9 mouse cellular contexts compared by ENCODE assay signal in genomic region chr2:166620529-166621466, GRCm38 (mm10).
DNase-seq lines count a peak whose midpoint lies in the region; ATAC-seq and TF ChIP-seq lines count a peak whose summit lies in the region.
"Had no signal": no experiment of that assay in that cellular context is flagged by ENCODE, and none has a peak within 500 bp of the region (broad histone marks: within the 10 kb centered on the region; RNA-seq: fewer than 3 reads in every experiment).

No protein-coding gene starts in this region.

- H3K4me3 ChIP-seq in heart, embryonic 10.5 days: no peak overlapping the region
- H3K4me3 ChIP-seq in lung, postnatal 0 days (ENCODE audit: low read depth, low read length): no peak overlapping the region

- WGBS in heart, embryonic 10.5 days: 57% methylated on average over 20 of the region's 20 CpGs
- WGBS in lung, postnatal 0 days: 52% methylated on average over 20 of the region's 20 CpGs

- H3K9ac ChIP-seq in lung, postnatal 0 days (replicated peaks; ENCODE audit: low read depth): no peak overlapping the region

- intact Hi-C loops in heart, postnatal 36 days (cut with DNase I): no loop called here

- H3K9me3 ChIP-seq in heart, embryonic 10.5 days: no peaks in the 10 kb centered on the region
- H3K9me3 ChIP-seq in lung, postnatal 0 days (ENCODE audit: low read length): no peaks in the 10 kb centered on the region

- H3K4me1 ChIP-seq in heart, embryonic 10.5 days: peaks cover 60% of the 10 kb centered on the region
- H3K4me1 ChIP-seq in lung, postnatal 0 days (ENCODE audit: insufficient read depth, low read depth, low read length): peaks cover 14% of the 10 kb centered on the region; the same call in 1 of the 2 replicates

- no peak for DNase-seq in heart, embryonic 10.5 days (ENCODE audit: low spot score)
- no peak for DNase-seq in heart, postnatal 36 days
- DNase-seq in c-Kit-positive CD71-negative TER-119-negative erythroid progenitor cells, embryonic 14.5 days (ENCODE audit: low read depth): peak; percentile 57
- peak; percentile 48 for DNase-seq in lung, postnatal 0 days (ENCODE audit: low spot score)
- peak; percentile 79 for DNase-seq in splenic B cell, adult 2 months (ENCODE audit: low read depth, low spot score)
- no peak for DNase-seq in cerebellum, adult 9-10 months
- DNase-seq in gastrocnemius, postnatal 4 days (ENCODE audit: low spot score in 2 of 2): no peak
- DNase-seq in adrenal gland, postnatal 25 days: no peak

- no peak for TF ChIP-seq CTCF in lung, postnatal 0 days (IDR thresholded peaks at IDR 0.05)

- peak; percentile 77 for ATAC-seq in lung, postnatal 0 days

- H3K27me3 ChIP-seq in heart, embryonic 10.5 days (ENCODE audit: insufficient read depth, poor library complexity, severe bottlenecking): no peaks in the 10 kb centered on the region
- H3K27me3 ChIP-seq in lung, postnatal 0 days (replicated peaks; ENCODE audit: insufficient read depth, low read length): no peaks in the 10 kb centered on the region
- no peaks in the 10 kb centered on the region for H3K27me3 ChIP-seq in splenic B cell, adult 2 months (ENCODE audit: control insufficient read depth, insufficient read depth, low read length, poor library complexity, severe bottlenecking)

- H3K36me3 ChIP-seq in heart, embryonic 10.5 days: peaks cover 9% of the 10 kb centered on the region
- H3K36me3 ChIP-seq in lung, postnatal 0 days (ENCODE audit: insufficient read depth, low read length): no peaks in the 10 kb centered on the region
- H3K36me3 ChIP-seq in splenic B cell, adult 2 months (ENCODE audit: control insufficient read depth, insufficient read depth, low read length, poor library complexity, severe bottlenecking): no peaks in the 10 kb centered on the region

- peak; percentile 58 for TF ChIP-seq EP300 in lung, postnatal 0 days (IDR thresholded peaks at IDR 0.05)

- peak overlapping the region; percentile 57 for H3K27ac ChIP-seq in heart, embryonic 10.5 days
- no peak overlapping the region for H3K27ac ChIP-seq in lung, postnatal 0 days (ENCODE audit: low read length)

- no peak overlapping the region for H3K4me2 ChIP-seq in lung, postnatal 0 days (replicated peaks; ENCODE audit: low read depth, low read length)
- H3K4me2 ChIP-seq: heart, embryonic 11.5 days had no signal

Comparison
In these comparisons a context has a peak if more than half of its experiments do, and no peak if none do; other contexts are left out.
1. DNase-seq: peak in c-Kit-positive CD71-negative TER-119-negative erythroid progenitor cells, embryonic 14.5 days (single experiment), lung, postnatal 0 days (single experiment) and splenic B cell, adult 2 months (single experiment); none in heart, embryonic 10.5 days (single experiment), heart, postnatal 36 days (0 of 2), cerebellum, adult 9-10 months (single experiment), gastrocnemius, postnatal 4 days (0 of 2) and adrenal gland, postnatal 25 days (single experiment).